Mouse (Mus musculus): ENCODE data around the gene Tert.

DNA sequence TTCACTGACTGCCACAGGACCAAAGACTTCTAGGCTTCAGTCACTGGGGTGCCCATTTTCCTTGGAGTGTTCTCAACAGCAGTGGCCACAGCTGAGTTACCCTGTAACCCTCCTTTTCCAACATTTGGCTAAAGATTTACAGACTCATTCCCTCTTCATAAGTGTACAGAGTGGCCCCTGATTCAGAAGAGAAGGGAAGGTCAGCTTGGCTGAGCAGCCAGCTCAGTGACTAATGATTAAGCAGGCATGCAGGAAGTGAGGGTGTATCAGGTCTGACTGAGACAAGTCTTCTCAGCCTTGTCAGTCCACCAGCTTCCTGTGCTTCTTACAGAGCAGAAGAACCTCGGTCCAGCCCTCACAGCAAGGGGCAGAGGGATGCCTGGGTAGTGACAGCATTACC, 53.7 kb downstream of the Tert start:
- TF ChIP-seq POLR2A (IDR thresholded peaks at IDR 0.05; ENCODE audit: insufficient read depth, low read depth, low read length): no peak
- TF ChIP-seq CTCF (IDR thresholded peaks at IDR 0.05): no peak
- no peak for TF ChIP-seq EP300 (IDR thresholded peaks at IDR 0.05; ENCODE audit: insufficient read depth, low read depth, low read length)
